Mouse (Mus musculus) layer of hippocampus, postnatal 14 days (tissue): ENCODE results near the gene Acadvl. TPM values are rescaled to one million over a fixed set of nuclear protein-coding genes. Genes with fewer than 3 reads are reported as not detected.

Experiments used
- DNase-seq, 2 experiments: peaks; one replicate each; pipeline ENCODE4 v3.0.0; 2021 to 2022; ENCODE audit warnings: low spot score in 2 of 2, mixed read lengths in 1 of 2
- total RNA-seq, 2 experiments: library from RNA; stranded (reverse); gene quantifications; 2 replicates each; pipeline ENCODE4 v1.2.3; 2021

Gene Acadvl
- total RNA-seq, 2 experiments from 2014 or later: 62.3 to 69.2 TPM

DNA sequence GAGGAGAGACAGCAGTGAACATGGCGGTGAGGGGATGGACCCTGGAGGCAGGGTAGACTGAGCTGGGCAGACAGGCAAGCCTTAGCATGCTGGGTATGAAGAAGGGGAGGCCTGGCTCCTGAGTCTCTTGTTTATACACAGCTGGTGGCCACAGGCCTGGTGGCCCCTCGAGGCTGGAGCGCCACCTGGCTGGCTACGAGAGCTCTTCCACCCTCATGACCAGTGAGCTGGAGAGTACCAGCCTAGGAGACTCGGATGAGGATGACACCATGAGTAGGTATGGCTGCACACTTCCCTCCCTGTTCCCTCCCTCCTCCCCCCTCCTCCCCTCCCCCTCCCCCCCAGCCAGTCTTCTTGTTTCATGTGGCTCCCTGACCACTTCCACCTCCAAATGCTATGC is 9.7 kb downstream of the Acadvl start:
- DNase-seq: no peak

DNA sequence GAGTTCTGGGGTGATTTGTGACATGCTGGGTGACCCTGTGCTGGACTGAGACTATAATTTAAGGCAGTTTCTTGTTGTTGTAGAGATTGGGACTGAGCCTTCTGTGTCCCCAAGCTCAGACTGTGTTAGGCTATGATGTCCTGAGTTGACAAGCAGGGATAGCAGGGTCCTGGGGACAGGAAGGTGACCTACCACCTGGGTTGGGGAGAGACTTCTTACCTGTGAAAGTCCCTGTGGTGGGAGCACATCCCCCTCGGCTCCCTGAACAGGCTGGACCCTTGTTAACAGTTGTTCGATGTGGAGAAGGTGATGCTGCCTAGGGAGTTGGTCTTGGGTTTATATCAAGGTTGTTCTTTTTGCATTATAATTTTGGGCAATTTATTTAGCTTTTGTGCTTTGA is 12.7 kb downstream of the Acadvl start:
- no peak for DNase-seq

DNA sequence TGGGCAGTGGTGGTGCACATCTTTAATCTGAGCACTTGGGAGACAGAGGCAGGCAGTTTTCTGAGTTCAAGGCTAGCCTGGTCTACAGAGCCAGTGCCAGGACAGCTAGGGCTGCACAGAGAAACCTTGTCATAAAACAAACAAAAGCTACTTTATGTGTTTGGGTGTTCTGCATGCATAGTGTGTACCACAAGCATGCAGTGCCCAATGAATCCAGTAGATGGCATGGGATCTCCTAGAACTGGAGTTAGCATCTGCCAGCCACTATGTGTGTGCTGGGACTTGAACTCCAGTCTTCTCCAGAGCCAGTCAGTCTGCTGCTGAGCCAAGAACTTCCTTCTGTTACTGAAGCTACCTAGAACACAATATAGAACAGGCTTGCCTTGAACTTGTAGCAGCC is 13.3 kb downstream of the Acadvl start:
- no peak for DNase-seq

DNA sequence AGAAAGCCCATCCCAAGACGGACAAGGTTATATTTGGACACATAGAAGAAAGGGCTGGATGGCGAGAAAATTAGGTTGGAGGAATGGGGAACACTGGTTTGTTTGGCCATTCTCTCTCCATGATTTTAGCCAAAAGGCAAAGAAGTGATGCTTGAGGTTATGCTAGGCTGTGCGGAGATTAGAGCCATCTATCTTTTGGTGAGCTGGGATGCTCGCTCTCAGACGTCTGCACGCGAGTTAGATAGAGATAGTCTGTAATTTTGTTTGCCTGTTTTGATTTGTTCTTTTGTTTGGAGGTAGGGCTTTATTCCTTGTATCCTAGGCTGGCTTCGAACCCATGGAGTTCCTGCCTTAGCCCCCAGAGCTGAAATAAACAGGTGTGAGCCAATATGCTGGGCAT is 14.1 kb downstream of the Acadvl start:
- DNase-seq: no peak

DNA sequence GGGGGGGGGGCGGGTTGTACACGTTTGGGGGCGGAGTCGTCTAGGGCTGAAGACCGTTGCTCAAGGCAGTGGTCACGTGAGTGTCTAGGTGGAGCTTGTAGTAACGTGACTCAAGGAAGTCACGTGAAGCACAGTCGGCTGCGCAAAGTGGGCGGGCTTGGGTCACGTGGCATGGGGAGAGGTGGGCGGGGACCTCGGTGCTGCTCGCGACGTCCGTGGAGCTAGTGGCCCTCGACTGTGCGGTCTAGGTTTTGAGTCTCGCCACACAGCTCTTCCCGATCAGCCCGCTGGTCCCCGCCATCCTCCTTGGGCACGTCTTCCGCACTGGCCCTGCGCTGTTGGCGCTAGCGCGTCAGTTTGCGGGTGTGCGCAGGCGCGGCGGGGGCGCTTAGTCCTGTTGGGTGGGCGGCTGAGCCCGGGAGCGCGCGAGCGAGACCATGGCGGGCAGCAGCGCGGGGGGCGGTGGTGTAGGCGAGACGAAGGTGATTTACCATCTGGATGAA is 14.8 kb downstream of the Acadvl start, which contains the start of gene Dvl2:
Gene Dvl2, plus strand, starts transcription at position 200 of the 503 bp plus-strand sequence.
- DNase-seq: peak; percentile 89 to 92

DNA sequence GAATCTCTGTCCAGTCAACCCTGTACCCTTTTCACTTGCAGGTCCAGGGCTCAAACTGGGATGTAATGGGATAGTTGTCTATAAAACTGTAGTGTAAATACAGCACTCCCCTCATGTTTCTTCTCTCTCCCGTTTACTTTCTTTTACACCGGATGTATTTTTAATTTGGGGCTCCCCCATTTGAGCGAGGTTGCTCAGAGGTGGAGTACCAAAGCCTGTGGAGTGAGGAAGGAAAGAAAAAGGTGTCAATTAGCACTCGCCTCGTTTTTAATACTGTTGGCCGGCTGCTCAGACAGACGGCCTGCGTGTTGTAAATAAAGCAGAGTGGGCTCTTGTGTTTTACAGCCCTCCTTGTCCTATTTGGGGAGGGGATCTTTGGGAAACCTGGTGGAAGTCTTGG is 15.5 kb downstream of the Acadvl start:
- no peak for DNase-seq

DNA sequence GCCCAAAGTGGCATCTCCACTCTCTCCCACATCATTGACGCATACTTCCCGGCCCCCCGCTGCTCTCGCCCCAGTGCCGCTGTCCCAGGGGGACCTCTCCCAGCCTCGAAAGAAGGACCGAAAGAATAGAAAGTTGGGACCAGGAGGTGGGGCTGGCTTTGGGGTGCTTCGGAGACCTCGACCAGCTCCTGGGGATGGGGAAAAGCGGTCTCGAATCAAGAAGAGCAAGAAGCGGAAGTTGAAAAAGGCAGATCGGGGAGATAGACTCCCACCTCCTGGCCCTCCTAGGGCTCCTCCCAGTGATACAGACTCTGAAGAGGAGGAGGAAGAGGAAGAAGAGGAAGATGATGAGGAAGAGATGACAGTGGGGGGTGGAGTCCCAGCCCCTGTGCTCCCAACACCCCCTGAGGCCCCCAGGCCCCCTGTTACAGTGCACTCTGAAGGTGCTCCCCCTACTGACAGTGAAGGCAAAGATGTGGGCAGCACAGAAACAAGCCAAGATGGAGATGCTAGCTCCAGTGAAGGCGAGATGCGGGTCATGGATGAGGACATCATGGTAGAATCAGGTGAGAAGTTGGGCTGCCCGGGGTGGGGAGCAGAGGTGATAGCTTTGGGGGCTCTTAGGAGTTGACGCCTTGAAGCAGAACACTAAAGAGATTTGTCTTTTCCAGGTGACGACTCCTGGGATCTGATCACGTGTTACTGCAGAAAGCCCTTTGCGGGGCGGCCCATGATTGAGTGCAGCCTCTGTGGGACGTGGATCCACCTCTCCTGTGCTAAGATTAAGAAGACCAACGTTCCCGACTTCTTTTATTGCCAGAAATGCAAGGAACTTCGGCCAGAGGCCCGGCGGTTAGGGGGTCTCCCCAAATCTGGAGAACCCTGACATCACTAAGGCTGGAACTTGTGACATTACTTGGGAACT is 16.4 kb downstream of the Acadvl start:
- DNase-seq: no peak

DNA sequence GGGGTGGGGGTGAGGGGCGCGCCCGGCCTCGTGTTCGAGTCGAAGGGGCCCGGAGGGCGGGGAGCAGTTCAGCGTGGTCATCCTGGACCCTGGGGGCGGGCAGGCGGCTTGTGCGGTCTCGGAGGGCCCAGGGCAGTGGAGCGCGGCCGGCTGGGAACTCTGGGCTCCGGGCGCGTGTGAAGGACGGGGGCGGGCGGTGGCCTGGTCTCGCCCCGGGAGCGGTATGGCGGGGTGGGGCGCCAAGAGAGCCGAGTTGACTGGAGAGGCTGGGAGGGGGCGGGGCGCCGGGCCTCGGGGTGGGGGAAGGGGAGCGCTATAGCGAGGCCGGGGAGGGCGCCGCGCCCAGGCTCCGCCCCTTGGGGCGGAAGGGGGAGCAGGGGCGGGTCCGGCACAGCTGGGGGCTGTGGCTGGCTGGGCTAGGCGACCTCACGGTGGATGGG is 18.1 kb downstream of the Acadvl start:
- DNase-seq: peak in 1 of 2 experiments; percentile 61

DNA sequence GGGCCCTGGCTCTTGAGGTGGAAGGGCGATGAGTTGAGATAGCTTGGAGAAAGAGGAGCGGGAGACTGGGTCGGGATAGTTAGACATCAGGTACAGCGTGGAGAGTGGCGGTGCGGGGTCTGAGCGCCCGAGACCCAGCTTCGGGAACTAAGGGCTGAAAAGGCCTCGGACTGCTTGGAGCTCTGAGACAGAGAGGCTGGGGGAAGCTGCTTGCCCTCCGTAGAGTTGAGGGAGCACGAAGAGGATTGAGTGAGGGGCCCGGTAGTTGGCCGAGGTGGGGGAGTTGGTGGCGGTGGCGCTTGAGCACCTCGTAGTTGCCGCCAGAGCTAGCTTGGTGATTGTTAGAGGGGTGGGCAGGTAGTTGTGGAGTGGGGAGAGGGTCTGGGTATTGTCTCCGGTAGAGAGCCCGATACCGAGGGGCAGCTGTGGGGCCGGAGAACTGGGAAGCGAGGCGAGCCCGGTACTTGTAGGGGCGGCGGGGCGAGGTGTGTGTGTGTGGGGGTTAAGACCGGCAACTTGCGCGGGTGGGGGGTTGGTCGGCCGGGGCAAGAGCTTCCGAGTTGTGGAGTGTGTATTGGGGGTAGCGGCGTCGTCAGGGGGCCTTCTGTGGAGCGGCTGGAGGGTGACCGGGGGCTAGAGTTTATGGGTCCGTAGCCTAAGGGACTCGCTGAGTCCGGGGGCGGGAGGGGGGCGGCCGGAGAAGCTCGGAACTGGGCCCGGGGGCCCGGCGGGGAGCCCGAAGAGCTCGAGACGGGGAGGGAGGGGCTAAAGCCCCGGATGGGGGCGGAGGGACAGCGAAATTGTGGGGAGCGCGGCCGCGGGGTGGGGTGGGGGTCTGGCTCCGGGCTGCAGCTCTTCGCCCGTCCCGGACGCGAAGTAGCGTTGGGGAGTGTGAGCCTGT is 18.8 kb downstream of the Acadvl start:
- DNase-seq: no peak

DNA sequence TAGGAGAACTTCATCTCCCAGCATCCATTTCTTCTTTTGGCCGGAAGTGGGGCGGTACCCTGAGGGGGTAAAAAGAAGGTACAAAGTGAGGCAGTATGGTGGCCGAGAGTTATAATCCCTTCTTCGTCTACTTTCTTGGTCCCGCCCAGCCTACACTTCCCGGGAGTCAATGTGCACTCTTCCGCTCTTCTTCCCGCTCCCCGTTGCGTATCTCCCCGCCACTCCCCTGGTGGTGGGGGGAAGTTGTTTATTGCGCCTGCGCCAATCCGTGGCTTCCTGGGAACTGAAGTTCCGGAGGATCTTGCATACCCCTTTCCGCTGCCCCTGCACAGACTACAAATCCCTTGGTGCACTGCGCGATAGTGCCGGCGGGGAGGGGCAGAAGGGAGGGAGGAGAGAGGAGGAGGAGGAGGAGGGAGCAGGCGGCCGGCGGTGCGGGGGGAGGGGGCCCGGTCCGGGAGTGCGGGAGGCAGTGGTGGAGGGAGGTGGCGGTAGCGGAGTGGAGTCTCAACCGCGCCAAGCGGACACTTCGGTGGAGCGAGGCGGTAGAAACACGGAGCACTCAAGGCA is 19.7 kb downstream of the Acadvl start, which contains the start of gene Phf23:
Gene Phf23, plus strand, starts transcription at position 387 of the 570 bp plus-strand sequence.
- DNase-seq: peak; percentile 95 to 98

DNA sequence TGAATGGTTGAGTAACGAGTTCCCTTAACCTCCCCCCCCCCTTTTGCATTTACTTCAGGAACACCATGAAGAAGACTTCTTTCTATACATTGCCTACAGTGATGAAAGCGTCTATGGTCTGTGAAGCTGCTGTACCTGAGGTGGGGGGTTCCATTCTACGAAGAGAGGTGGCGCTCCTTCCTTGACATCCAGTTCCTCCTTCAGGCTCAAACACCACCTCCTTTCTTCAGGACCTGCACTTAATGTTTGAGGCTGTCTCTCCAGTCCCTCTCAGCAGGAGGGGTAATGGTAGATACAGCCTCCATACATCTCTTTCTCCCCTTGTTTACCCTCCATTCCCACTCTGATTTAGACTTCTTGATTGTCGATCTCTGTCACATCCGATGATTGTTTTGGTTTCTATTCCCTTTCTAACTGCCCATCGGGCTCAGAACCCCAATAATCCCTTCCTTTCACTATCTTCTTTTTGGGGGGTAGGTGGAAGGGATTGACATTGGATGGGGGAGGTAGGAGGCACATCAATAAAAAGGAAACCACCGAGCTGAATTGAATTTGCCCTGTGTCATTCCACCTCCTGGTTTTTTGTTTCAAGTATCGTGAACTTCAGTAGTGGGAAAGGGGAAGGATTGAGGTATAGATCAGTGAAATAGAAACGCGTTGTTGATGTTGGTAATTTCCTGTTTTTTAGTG is 20.7 kb downstream of the Acadvl start:
- no peak for DNase-seq

DNA sequence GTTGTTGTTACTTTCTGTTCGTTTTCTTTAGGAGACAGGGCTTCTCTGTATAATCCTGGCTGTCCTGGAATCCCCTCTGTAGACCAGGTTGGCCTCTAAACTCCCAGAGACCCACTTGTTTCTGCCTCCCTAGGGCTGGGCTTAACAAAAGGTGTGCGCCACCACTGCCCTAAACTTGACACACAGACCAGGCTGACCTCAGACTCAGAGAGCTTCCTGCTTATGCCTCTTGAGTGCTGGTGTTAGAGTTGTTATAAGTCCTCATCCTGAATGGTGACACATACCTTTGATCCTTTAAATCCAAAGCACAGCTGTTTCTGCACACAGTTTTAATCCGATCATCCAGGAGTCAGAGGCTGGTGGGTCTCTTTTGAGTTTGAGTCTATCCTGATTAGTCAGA is 22.3 kb downstream of the Acadvl start:
- DNase-seq: no peak

DNA sequence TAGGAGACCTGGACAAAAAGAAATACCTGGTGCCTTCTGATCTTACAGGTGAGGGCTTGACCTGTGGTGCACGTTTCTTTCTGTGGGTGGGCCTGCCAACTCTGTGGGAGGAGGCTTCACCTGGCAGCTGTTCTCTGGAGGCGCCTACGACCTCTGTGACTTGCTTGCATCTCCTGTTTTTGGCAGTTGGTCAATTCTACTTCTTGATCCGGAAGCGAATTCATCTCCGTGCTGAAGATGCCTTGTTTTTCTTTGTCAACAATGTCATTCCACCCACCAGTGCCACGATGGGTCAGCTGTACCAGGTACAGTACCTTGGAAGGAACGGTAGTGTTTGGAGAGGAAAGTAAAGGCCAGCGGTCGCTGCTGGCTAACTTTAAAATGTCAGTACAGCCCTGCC is 22.8 kb downstream of the Acadvl start:
- DNase-seq: no peak

DNA sequence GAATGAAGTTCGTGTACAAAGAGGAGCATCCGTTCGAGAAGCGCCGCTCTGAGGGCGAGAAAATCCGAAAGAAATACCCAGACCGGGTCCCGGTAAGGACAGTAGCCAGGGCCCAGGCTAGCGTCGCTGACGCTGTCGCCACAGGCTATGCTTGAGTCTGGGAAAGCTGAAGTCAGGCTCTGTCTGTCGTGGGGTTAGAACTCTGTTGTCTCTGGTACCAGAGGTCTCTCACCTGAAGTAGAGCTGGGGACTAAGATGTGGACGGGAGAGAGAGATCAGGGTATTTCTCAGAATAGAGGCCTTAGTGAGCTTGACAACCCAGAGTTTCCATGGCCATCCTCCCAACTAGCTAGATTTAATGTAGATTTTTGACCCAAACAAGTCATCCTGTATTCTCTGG is 23.5 kb downstream of the Acadvl start:
- no peak for DNase-seq

DNA sequence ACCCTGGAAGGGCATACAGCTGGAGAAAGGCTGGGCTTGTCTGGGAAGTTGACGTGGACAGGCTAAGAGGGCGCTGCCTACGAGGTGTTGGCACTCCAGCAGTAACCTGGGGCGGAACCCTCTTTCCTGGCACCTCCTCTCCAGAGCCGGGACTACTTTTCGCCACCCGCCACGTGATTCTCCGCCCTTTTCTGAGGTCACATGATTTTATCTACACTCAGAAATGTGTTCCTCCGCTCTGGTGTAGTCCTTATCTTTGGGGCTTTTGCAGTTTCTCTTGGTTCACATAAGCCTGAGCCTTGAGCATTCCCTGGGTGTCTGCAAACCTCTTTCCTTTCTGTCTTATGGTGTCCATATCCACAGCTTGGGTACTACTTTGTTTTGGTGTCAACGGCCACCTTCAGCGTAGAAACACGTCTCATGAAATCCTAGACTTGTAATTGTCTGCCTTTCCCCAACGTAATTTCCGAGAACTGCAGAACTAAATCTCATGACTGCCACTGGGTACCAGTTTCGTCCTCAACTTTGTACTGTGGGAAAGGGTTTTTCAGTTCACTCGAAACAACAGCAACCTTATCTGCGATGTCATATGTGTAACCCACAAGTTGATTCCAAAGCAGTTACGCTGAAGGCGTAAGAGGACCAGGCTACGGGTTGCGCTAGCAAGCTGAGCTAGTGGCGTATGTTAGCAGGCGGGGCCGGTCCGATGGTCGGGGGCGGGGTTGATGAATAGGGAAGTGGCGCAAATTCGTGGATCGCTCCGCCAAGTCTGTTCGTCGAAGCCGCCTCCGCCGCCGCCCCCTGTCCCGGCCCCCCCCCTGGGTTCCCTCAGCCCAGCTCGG is 24.1 kb downstream of the Acadvl start, which contains the start of gene Gabarap:
Gene Gabarap, plus strand, starts transcription at position 294 of the 842 bp plus-strand sequence.
- DNase-seq: peak; percentile 97 to 98

DNA sequence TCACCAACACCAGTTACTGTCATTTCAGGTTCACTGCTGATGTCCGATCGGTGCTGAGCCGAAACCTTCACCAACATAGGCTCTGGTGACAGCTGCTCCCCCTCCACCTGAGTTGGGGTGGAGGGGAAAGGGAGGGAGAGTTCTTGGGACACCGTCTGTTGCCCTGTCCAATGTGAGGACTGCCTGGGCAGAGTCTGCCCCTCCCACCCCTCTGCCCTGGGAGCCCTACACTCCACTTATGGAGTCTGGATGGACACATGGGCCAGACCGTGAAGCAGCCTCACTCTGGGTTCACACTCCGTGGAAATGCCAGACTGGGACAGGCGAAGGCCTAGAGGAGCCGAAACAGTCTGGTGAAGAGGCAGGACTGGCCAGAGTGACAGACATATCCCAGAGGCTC is 25.3 kb downstream of the Acadvl start:
- DNase-seq: no peak

DNA sequence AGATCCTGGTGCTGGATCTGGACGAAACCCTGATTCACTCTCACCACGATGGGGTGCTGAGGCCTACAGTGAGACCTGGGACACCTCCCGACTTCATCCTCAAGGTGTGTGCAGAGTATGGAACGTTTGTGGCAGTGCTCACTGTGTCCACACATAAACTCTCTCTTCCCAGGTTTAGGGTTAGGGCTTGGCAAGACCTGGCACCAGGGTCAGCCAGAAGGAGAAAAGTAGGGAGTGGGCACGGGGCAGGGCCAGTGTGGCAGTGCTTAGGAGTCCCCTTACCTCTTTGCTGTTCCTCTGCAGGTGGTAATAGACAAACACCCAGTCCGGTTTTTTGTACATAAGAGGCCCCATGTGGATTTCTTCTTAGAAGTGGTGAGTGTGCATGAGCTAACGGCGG is 30.8 kb downstream of the Acadvl start:
- no peak for DNase-seq

DNA sequence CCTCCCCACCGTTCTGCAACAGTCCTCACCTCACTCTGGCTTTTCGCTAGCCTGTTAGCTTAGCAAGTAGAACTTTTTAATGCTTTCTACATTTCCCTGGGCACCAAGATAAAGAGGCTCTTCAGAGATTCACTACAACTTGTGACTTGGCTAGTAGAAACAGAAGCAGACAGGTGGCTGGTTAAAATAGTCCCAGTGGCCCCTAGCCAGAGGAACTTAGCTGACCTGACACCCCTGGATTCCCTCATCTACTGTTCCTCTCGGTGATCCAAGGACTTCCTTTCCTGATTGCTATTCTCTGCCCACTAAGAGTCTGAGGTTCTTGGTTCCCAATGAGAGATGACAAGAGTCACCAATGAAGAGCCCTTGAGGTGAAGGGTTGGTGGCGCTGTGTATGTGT is 31.8 kb downstream of the Acadvl start:
- DNase-seq: no peak

DNA sequence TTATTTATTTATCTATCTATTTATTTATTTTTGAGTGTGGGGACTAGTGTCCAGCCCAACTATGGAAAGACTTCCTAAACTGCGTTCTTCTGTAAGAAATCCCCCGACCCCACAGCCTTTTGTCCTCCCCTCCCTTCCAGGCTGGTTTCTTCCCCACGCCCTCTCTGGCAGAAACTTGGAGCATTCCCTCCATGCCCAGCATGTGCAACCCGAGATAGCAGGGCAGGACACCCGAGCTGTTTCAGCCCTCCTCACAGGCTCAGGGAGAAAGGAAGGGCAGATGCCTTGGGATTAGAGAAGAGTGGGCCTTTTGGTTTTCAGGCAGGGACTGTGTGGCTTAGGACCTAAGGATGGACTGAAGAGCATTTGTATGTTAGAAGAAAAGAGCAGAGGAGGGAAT is 32.3 kb downstream of the Acadvl start:
- DNase-seq: no peak

DNA sequence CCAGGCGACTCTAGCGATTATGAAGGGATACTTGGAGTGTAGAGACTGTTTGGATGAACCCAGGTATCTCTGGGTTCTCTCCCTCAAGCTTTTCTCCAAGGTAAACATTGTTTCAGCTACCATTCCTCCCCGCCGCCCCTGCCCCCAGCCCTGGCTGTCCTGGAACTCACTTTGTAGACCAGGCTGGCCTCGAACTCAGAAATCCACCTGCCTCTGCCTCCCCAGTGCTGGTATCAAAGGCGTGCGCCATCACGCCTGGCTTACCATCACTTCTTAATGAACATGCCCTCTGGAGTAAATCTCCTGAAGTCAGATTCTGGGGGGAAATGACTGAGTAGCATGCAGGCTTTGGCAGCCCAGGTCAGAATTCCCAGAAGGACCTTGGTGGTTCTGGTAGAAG is 33.0 kb downstream of the Acadvl start, which contains the start of gene Elp5:
Gene Elp5, minus strand, starts transcription at position 293 of the 400 bp plus-strand sequence.
- DNase-seq: no peak
